Mouse (Mus musculus) kidney, postnatal 0 days (tissue): Measurements from ENCODE around the gene Sbpl. TPM values are rescaled to one million over a fixed set of nuclear protein-coding genes. Genes with fewer than 3 reads are reported as not detected.

ENCODE experiments used
- ATAC-seq: fragments of 200-750 bp; cut with Nextera tagmentation; replicated peaks from 2 replicates; pipeline ENCODE4 v1.8.0; 2017; ENCODE audit warnings: low read depth, moderate number of reproducible peaks, moderate TSS enrichment, moderate library complexity; ENCODE audit not compliant: low FRiP score
- DNase-seq: peaks from one replicate; pipeline ENCODE4 v3.0.0-alpha.2; 2016; ENCODE audit warnings: low spot score
- H3K27ac ChIP-seq: fragments of 300-500 bp; sonication (generic); 2 replicates; pipeline ENCODE4 v1.5.1; 2014; ENCODE audit warnings: mild to moderate bottlenecking
- H3K27me3 ChIP-seq: fragments of 300-500 bp; sonication (generic); 2 replicates; pipeline ENCODE4 v1.6.1; 2014; ENCODE audit warnings: low read length, mixed read lengths; ENCODE audit not compliant: insufficient read depth
- H3K36me3 ChIP-seq: fragments of 300-500 bp; sonication (generic); 2 replicates; pipeline ENCODE4 v1.6.1; 2014; ENCODE audit warnings: low read length, mixed read lengths; ENCODE audit not compliant: insufficient read depth
- H3K4me1 ChIP-seq: fragments of 300-500 bp; sonication (generic); replicated peaks from 2 replicates; pipeline ENCODE4 v1.6.1; 2014; ENCODE audit warnings: antibody characterized with exemption, low read length, mixed read lengths; ENCODE audit not compliant: insufficient read depth
- H3K4me2 ChIP-seq: fragments of 300-500 bp; sonication (generic); 2 replicates; pipeline ENCODE4 v1.6.1; 2014; ENCODE audit warnings: mild to moderate bottlenecking, low read length, moderate library complexity, mixed read lengths
- H3K4me3 ChIP-seq: fragments of 300-500 bp; sonication (generic); replicated peaks from 2 replicates; pipeline ENCODE4 v1.5.1; 2014; ENCODE audit warnings: low read depth, low read length
- H3K9ac ChIP-seq: fragments of 300-500 bp; sonication (generic); 2 replicates; pipeline ENCODE4 v1.6.1; 2014; ENCODE audit warnings: low read depth, low read length
- H3K9me3 ChIP-seq: fragments of 300-500 bp; sonication (generic); replicated peaks from 2 replicates; pipeline ENCODE4 v1.6.1; 2016; ENCODE audit warnings: low read length, inconsistent platforms, mixed read lengths
- CTCF ChIP-seq: IDR thresholded peaks from 2 replicates; pipeline ENCODE4 v1.5.1; 2016; ENCODE audit warnings: antibody characterized with exemption, low read depth, mild to moderate bottlenecking, moderate library complexity
- WGBS: fragments of 180-500 bp; shearing (Covaris S2); extraction: QIAGEN DNeasy Blood & Tissue Kit; methylation state at CpG from one replicate; pipeline ENCODE4 v1.1.7; 2014; 5-methylcytosine and 5-hydroxymethylcytosine counted together
- polyA plus RNA-seq: library from polyadenylated mRNA; unstranded; fragments of >200 nt; fragmentation: Nextera tagmentation; extraction: Ambion mirVana; gene quantifications from 2 replicates; pipeline ENCODE4 v1.2.1, GENCODE M21; 2015

Sbpl gene
- polyA plus RNA-seq, 1 experiment from 2014 or later: not detected

DNA sequence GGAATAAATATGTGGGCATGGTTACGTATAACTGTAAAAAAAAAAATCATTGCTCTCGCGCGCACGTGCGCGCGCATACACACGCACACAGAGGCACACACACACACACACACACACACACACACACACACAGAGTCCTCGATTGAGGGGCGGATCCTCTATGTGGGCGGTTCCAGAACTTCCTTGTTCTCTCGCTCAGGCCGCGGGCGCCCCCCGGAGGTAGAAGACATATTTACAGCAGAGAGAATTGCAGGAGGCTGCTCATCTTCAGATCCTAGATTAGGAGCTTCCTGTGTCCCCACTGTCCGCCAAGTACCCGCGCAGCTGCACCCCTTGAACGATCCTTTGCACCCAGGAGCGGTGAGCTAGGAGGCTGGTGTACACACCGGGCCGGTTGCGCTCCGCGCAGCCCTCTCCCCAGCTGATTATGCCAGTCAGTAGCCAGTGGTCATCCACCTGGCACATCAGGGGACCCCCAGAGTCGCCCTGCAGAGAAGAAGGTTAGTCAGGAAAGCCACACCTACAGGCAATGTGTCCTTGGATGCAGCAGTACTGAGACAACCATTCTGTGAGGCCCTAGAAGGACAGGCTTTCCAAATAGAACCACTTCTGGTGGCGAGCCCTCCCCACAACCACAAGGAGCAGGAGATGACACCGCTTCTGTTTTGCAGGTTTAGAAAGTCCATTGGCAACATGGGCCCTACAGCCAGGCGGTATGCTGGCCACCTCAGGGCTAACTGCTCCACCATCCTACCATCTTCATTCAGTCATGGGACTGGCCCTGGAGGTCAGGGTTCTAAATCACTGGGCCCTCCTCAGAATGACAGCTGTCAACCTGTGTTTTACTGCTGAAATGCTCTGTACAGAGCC, 38.7 kb upstream of the Sbpl start:
- Histone ChIP-seq H3K4me1 (no peaks in the 10 kb centered on the region), H3K9ac (no peak overlapping the region), H3K4me2 (peak overlapping the region; percentile 39), H3K36me3 (no peaks in the 10 kb centered on the region), H3K9me3 (no peaks in the 10 kb centered on the region), H3K4me3 (no peak overlapping the region), H3K27me3 (no peaks in the 10 kb centered on the region), H3K27ac (peak overlapping the region; percentile 83; the same call in 1 of the 2 replicates)
- 9% methylated on average over 31 of the region's 31 CpGs for WGBS
- DNase-seq: peak; percentile 93
- peak; percentile 57 for ATAC-seq
- peak; percentile 89 for TF ChIP-seq CTCF

DNA sequence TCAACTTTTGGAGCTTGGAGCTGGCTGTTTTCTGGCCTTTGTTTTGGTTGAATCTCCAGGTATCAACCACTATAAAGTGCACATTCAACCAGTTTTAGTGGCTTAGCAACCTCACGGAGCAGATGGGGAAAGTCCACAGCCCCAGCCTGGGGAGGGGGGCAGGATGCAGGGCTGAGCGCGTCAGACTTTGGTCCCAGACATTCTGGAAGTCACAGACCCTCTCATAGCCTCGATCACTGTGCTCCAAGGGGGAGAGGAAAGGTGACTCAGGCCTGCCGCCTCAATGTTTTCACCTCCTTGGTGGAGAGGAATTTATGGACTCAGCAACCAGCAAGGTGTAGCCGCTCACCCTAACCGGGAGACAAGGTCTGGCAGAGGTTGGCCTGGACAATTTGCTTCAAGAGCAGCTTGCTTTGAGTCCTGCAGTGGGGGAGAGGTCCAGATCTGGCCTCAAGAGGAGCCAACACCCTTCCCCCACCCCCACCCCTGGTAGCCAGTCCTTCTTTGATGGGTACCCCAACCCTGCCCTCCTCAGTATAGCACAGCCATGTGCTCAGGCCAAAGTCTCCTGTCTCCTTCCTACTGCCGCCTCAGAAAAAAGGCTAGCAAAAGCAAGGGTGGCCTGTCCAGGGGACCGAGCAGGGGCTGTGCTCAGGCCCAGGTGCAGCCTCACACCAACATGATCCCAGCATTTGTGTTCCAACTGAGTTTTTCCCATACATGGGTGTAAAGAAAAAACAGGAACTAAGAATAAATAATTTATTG, 37.9 kb upstream of the Sbpl start:
- Histone ChIP-seq H3K4me3 (no peak overlapping the region), H3K9me3 (no peaks in the 10 kb centered on the region), H3K27me3 (no peaks in the 10 kb centered on the region), H3K4me2 (peak overlapping the region; percentile 39), H3K36me3 (no peaks in the 10 kb centered on the region), H3K4me1 (no peaks in the 10 kb centered on the region), H3K27ac (peak overlapping the region; percentile 83), H3K9ac (no peak overlapping the region)
- peak; percentile 31 for DNase-seq
- peak; percentile 91 for ATAC-seq
- 36% methylated on average over 9 of the region's 9 CpGs for WGBS
- TF ChIP-seq CTCF: no peak

GRCm38 (mm10) chr17:23989802-23990201, 34.7 kb upstream of the Sbpl start:
- no peak for ATAC-seq

GRCm38 (mm10) chr17:23984989-23985388, 29.9 kb upstream of the Sbpl start:
- 80% methylated on average over 1 of the region's 1 CpGs for WGBS
- no peaks in the 10 kb centered on the region for H3K4me1 ChIP-seq
- no peak overlapping the region for H3K4me2 ChIP-seq
- H3K4me3 ChIP-seq: no peak overlapping the region
- DNase-seq (no peak), ATAC-seq (no peak)
- H3K27ac ChIP-seq: no peak overlapping the region
- H3K9ac ChIP-seq: no peak overlapping the region
- H3K27me3 ChIP-seq: no peaks in the 10 kb centered on the region
- H3K36me3 ChIP-seq: no peaks in the 10 kb centered on the region
- H3K9me3 ChIP-seq: no peaks in the 10 kb centered on the region
- TF ChIP-seq CTCF: no peak

More at GRCm38 (mm10) chr17:23989802-23990201, 34.7 kb upstream of the Sbpl start:
- H3K9me3 ChIP-seq: no peaks in the 10 kb centered on the region
- WGBS: 45% methylated on average over 2 of the region's 2 CpGs
- no peak overlapping the region for H3K27ac ChIP-seq
- no peak overlapping the region for H3K9ac ChIP-seq
- no peak overlapping the region for H3K4me2 ChIP-seq
- H3K36me3 ChIP-seq: no peaks in the 10 kb centered on the region
- DNase-seq: no peak
- no peaks in the 10 kb centered on the region for H3K4me1 ChIP-seq
- H3K27me3 ChIP-seq: no peaks in the 10 kb centered on the region
- H3K4me3 ChIP-seq: no peak overlapping the region
- TF ChIP-seq CTCF: no peak

DNA sequence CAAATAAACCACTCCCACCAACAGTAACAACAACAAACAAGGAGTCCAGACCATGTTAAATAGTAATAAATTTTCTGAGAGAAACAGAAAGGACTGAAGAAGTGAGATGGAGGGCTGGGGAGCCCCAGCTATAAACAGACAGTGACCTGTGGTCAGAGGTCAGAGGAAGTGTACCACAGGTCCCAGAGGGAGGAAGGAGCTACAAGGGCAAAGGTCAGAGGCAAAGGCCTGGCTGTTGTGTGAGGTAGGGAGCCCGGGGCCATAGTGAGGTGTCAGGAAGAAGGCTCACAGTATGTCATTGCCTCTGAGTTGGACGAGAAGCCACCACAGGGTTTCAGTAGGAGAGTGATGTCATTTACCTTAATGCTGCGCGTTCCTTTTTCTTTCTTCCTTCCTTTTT, 27.8 kb upstream of the Sbpl start:
- Histone ChIP-seq H3K4me1 (no peaks in the 10 kb centered on the region), H3K9ac (no peak overlapping the region), H3K9me3 (no peaks in the 10 kb centered on the region), H3K27ac (no peak overlapping the region), H3K4me3 (no peak overlapping the region), H3K4me2 (no peak overlapping the region), H3K27me3 (no peaks in the 10 kb centered on the region), H3K36me3 (no peaks in the 10 kb centered on the region)
- DNase-seq (no peak), ATAC-seq (no peak)
- WGBS: 29% methylated on average over 4 of the region's 4 CpGs
- no peak for TF ChIP-seq CTCF

GRCm38 (mm10) chr17:23980297-23980909, 25.3 kb upstream of the Sbpl start, which contains the start of gene Prss30:
Prss30 (minus strand) TSS chr17:23980566.
- no peaks in the 10 kb centered on the region for H3K27me3 ChIP-seq
- H3K36me3 ChIP-seq: no peaks in the 10 kb centered on the region
- H3K4me2 ChIP-seq: no peak within 1 kb of the TSS
- ATAC-seq: no peak
- no peak within 1 kb of the TSS for H3K4me3 ChIP-seq
- no peaks in the 10 kb centered on the region for H3K4me1 ChIP-seq
- no peak for TF ChIP-seq CTCF
- no peaks in the 10 kb centered on the region for H3K9me3 ChIP-seq
- 60% methylated on average over 10 of the region's 10 CpGs for WGBS
- no peak for DNase-seq
- H3K27ac ChIP-seq: 0 out of 2 replicates have a peak within 1 kb of the TSS, but pooled peaks have one; percentile 0
- H3K9ac ChIP-seq: no peak within 1 kb of the TSS
